Mouse (Mus musculus) brain, embryonic 14.5 days (tissue): ENCODE results near the gene Pou2f2.

Experiments
- CTCF ChIP-seq: fragments of 200-500 bp; IDR thresholded peaks from 2 replicates; pipeline ENCODE4 v1.5.1; 2012; ENCODE audit warnings: inconsistent platforms, mild to moderate bottlenecking, moderate library complexity, borderline replicate concordance; ENCODE audit not compliant: insufficient read depth, insufficient read length; ENCODE audit errors: extremely low read depth
- POLR2A ChIP-seq: fragments of 200-500 bp; IDR thresholded peaks from 2 replicates; pipeline ENCODE4 v1.6.1; 2012; ENCODE audit warnings: mild to moderate bottlenecking, inconsistent platforms, borderline replicate concordance; ENCODE audit not compliant: poor library complexity, insufficient read depth, insufficient read length, severe bottlenecking; ENCODE audit errors: extremely low read depth

DNA sequence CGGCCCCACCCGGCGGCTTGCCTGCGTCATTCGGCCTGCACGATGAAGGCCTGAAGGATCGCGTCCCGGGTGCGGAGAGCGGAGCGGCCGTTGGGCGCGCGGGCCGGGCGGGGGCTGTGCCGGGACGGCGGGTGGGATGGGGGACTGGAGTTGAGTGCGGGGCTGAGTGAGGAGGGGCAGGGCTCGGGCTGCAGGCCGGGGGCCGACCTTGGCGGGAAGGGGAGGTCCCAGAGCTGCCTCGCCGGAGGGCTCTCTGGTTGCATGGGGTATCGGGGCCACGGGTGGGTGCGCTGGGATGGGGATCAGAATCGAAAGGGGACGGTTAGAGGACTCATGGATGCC, 102.1 kb downstream of the Pou2f2 start:
- TF ChIP-seq CTCF, result no peak
- no peak for TF ChIP-seq POLR2A
